Mouse (Mus musculus) cerebellum, postnatal 4 days (tissue): ENCODE data around the gene Gramd1c.

Experiments used
- DNase-seq, 2 experiments: peaks; one replicate each; pipeline ENCODE4 v3.0.0; 2022; ENCODE audit warnings: low spot score in 2 of 2, mixed read lengths in 1 of 2

Gene Gramd1c

DNA sequence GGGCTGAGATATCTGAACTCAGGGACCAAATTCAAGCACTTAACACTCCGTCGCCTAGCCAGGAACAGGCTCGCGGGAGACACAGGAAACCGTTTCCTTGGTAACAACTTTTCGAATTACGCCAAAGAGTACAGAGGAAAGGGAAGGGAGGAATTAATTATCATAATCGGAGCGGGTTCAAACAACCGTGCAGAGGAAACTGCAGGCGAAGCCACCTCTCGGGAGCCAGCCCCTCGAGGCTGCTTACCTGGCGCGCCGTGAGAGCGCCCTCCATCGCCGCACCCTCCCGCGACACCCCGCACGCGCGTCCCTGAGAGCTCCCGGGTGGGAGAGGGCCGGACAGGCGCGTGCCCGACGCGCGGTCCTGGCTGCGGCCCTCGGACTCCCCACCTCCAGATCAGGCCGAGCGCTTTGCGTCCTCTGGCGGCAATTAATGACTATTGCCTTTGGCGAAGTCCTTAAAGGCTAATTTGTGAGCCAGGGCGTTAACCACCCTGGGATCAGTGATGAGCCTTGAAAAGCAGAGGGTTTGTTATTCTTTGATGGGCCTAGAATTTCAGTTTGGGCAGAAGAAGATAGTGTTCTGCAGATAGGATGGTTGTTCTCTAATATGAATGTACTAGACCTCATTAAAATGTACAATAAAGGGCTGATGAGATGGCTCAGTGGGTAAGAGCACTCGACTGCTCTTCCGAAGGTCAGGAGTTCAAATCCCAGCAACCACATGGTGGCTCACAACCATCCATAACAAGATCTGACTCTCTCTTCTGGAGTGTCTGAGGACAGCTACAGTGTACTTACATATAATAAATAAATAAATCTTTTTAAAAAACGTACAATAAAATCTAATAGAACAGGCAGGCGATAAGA is at the start of gene Gramd1c:
TSS of gene Gramd1c (minus strand) at position 321 of the 870 bp plus-strand sequence.
- DNase-seq = peak; percentile 46 to 67

DNA sequence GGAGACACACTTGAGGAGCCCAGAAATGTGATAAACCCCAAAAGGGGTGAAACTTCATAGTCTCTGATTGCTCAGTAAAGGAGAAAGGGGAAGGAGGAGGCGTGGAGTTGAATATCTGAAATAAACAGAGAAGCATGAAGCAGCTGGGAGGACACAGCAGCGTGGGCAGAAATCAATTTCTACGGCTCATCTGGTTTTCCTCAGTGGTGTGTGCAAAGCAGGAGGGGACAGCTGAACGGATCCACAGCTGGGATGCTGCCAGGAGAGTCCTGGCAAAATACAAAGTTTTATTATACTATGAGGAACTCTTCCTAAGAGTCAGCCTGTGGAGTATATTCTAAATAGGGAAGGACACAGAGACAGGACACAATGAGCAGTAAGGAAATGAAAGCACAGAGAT is 45.9 kb upstream of the Gramd1c start:
- no peak for DNase-seq

GRCm38 (mm10) chr16:44105211-44105610 is 42.1 kb upstream of the Gramd1c start:
- no peak for DNase-seq

GRCm38 (mm10) chr16:44103806-44104766 is 40.9 kb upstream of the Gramd1c start:
- DNase-seq = no peak

DNA sequence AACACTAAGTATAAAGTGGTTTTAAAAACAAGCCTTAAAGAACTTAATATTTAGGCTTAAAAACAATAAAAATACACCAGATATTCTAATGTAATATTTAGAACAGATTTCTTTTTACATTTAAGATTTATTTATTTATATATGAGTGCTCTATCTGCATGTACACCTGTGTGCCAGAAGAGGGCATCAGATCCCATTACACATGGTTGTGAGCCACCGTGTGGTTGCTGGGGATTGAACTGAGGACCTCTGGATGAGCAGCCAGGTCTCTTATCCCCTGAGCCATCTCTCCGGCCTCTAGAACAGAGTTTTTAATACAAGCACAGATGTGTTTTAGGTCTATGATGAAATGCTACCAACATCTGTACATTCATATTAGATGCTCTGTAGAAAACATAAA is 39.8 kb upstream of the Gramd1c start:
- no peak for DNase-seq

DNA sequence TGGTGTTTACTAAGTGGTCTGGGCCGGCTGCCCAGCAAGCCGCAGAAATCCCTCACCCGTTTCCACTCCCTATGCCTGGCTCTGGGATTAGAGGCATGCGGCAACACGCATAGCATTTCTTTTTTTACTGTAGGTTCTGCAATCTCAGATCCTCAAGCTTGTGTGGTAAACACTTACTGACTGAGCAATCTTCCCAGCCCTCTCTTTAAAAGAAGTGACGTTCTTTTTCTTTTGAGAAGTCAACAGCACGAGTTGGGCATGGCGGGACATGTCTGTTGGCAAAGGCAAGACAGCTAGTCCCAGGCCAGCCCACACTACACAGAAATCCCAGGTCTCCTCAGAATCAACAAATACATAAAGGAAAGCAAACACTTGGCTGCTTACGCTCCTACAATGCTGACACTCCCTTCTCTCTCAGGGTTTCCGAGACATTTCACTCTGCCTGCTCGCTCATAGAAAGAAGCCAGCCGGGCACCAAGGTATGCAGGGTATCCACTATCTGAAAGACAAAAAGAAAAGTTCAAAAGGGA is 38.1 kb upstream of the Gramd1c start:
- no peak for DNase-seq

GRCm38 (mm10) chr16:44099377-44099776 is 36.2 kb upstream of the Gramd1c start:
- DNase-seq = no peak

DNA sequence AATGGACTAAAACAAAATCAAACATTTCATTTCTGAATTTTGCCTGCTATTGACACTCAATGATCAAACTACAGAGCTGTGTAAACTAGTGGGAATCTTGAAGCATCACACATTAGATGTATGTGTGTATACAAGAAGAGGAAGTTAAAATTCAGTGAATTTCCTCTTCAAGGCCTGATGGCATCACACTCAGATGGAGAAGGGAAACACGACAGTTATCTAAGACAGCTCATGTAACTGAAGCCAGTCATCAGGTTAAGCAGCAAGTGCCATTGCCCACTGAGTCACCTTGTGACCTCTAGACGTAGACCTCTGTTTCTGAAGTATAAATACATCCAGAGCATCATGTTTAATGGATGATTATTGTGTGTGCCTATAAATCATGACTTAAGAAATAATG is 24.5 kb upstream of the Gramd1c start:
- no peak for DNase-seq

- no peak for DNase-seq
Measured at GRCm38 (mm10) chr16:44061341-44061740, 1.8 kb downstream of the Gramd1c start.

DNA sequence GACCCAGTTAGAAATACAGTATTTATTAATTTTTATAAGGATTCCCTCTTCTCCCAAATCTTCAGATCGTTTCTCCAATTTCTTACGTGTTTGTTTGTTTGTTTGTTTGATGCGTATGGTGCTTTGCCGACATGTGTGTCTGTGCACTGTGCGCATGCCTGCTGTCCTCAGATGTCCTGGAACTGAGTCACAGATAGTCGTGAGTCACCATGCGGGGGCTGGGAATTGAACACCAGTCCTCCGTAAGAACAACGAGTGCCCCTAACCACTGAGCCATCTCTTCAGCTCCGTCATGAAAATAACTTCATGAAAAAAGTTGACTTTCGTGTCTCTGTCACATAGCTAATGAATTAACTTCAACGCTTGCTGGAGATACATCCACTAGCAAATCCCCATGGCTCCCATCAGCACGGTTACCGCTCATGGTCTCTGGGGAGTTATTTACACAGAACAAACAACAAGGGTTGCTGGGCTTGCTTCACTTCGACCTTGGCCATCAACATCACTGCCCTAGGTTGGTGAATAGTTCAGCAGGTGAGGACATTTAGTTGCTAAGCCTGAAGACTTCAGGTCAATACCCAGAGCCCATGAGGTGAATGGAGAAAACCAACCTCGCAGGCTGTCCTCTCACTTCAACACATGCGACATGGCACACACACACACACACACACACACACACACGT is 2.4 kb downstream of the Gramd1c start:
- DNase-seq = no peak

DNA sequence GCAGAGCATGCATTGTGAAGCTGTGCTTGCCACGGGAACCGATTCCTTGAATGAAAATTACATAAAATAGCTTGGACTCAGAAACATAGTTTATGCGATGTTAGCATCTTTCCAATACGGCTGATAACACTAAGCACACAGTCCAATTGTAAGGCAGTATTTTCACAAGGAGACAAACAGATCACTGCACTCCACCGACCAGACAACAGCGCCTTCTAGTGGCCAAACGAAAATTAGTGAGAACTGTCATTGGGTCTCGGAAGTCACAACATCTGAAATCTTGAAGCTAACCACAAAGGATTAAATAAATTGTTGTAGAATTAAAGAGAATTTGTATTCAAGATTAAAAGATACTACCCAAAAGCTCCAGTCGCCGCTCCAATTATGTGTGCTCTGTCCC is 4.4 kb downstream of the Gramd1c start:
- DNase-seq = peak; percentile 62 to 78

DNA sequence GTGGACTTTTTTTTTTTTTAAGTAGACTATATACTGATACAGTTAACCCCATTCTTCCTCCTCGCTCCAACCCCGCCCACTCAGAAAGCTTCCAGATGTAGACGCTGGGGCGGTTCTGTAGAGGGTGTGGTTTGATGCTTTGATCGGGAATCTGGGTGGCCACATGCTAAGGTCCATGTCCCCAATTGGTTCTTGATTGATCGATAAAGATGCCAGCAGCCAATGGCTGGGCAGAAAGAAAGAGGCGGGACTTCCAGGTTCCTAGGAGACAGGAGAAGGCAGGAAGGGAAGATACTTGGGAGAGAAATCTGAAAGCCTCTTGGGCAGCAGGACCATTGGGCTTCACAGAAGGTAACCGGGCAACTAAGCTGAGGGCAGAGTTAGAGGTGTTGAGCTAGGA is 7.4 kb downstream of the Gramd1c start:
- no peak for DNase-seq

DNA sequence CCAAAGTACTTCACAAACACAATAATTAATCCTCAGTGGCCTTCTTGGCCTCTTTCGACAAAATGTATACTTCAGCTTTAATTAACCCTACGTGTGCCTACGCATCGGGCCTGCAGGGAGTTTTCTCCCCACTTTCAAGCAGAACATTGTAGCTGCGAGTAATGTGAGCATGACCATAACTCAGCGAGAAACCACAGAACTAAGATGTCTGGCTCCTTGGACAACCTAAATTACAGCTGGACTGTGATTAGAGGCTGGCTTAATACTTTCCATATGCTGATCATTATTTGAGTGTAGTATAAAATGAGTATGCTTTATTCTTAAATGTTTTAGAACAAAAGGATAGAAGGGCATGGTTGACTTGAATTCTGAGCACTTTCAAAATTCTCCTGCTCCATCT is 9.9 kb downstream of the Gramd1c start:
- DNase-seq = no peak

- DNase-seq = no peak
Measured at GRCm38 (mm10) chr16:44052390-44052789, 10.8 kb downstream of the Gramd1c start.

DNA sequence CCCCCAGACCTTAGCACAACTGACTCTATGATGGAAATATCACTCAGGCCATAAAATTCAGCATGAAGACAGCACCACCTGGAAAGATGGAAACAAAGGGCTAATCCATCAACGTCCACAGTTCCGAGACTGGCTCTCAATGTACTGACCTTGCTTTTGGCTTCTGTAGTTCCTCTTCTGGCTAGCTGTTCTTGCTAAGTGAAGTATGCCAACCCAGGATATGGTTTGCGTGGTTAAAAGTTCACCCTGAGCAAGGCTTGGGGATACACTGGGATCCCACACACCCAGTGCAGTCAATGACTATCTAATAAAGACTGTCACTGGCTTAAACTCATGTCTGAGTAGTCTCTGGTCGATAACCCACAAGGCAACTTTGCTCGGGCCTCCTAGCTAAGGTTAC is 13.0 kb downstream of the Gramd1c start:
- no peak for DNase-seq

- no peak for DNase-seq
Measured at GRCm38 (mm10) chr16:44039112-44039511, 24.0 kb downstream of the Gramd1c start.

- no peak for DNase-seq
Measured at GRCm38 (mm10) chr16:44035221-44035620, 27.9 kb downstream of the Gramd1c start.

GRCm38 (mm10) chr16:44033365-44033764 is 29.8 kb downstream of the Gramd1c start:
- no peak for DNase-seq

DNA sequence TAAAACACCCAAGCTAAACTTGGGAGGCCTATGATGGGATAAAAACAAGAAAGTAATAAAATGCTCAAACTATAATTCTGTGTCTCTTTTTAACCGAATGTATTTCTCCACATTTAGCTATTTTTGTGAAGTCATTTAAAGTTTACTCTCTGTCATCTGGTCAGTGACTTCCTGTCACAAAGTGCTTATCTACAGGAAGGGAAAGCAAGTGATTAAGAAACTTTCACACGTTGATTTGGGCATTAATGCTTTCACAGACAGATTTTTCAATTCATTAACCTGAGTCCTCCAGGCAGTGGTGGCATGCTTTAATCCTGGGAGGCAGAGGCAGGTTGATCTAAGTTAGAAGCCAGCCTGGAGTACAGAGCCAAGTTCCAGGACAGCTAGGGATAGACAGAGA is 33.9 kb downstream of the Gramd1c start:
- DNase-seq = no peak

DNA sequence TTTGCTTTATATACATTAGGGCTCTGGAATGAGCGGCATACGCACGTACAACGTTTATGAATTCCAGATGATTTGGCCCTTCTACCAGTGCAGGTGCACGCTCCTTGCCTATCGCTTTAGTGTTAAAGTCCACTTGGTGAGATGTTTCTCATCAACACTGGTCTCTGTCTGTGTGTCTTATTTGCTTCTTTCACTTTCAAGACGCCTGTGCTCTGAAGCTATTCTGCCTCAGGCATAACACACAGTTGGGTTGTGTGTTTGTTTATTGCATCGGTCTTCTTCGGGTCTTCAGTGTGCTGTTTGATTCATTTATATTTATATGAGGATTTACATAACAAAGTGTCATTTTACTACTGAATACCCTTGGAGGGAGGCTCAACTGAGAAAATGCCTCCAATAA is 36.3 kb downstream of the Gramd1c start:
- DNase-seq = no peak

- no peak for DNase-seq
Measured at GRCm38 (mm10) chr16:44026210-44026609, 36.9 kb downstream of the Gramd1c start.
